Mouse (Mus musculus) cerebellum, adult 18-20 months (tissue): Measurements from ENCODE around the gene Hpse.

Experiments
- DNase-seq, 2 experiments: peaks; one replicate each; pipeline ENCODE4 v3.0.0; 2021

Hpse gene

DNA sequence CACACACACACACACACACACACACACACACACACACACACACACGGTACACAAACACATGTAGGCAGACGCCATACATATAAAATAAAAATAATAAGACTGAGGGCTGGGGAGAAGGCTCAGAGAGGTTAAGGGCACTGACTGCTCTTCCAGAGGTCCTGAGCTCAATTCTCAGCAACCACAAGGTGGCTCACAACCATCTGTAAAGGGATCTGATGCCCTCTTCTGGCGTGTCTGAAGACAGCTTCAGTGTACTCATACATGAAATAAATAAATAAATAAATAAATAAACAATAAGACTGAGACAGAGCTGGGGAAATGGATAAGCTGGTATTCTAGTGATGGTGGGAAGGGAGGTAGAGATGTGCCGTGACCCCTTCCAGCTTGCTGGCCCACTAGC is 33.9 kb downstream of the Hpse start:
- DNase-seq, result no peak

DNA sequence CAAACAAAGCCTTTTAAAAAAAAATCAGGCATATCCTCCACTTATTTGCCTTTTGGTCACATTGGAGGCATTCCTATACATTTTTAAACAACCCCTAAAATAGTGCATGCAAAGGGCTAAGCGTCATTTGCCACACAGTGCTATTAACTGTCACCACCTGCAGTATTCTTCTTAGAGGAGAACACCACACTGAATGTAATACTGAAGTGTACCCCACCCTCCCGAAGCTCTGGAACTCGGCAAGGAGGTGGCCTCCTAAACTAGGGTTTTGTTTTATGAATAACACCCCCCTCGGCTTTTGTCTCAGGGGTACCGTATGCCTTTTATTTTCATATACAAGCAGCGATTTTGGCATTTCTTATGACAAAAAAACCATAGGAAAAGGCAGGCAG is 39.0 kb downstream of the Hpse start:
- DNase-seq, result no peak

DNA sequence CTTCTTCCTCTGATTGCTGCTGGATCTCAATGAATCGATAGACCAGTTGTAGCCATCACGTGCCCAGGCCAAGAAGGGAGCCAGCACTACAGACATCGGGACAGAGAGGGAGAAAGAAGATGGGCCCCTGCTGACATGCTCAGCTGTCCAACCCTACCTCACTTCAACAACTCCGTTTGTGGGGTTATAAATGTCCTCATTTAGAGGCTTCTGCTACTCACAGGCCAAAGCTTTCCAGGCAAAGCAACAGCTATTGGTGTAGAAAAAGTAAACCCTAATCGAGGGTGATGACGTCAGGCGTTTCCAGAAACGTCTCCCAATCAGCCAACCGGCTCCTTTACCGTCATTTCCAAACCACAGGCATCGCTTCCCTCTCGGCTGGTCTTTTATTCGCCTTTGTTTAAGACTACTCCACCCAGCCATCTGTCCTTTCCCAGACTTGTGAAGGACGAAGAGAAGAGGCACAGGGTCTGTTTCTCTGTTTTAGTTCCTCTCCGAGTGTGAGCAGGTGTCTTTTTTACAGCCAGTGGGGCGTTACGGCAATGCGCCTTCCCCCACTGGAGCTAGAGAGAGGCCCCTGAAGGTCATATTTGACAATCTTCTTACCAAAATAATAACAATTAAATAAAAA is 39.5 kb downstream of the Hpse start:
- DNase-seq, result no peak

DNA sequence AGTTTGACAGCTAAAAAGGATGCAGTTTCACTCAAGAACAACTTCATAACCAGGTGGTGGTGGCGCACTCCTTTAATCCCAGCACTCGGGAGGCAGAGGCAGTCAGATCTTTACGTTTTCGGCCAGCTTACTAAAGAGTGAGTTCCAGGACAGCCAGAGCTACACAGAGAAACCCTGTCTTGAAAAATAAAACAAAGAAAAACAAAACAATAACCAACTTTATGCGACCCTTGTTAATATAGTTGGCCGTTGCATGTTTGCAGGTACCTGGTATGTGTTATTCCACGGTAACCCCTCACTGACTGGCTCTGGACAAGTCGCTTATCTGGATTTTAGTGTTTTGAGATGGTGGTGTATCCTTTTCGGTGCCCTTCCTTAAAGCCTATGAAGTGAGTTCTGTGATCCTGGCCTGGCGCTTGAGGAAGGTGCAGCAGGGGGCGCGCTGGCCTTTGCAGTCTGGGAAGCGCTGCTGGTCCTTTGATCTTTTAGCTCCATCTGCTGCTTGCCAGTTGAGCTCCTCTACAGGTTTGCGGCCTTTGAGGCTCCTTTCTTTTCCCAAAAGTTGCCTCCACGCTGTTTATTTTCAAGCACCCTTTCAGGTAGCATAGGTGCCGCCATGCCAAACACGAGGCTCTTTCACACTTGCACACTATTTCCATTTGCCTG is 44.7 kb downstream of the Hpse start, which contains the start of gene Coq2:
Gene Coq2 (minus strand): TSS at position 430 of the 666 bp plus-strand sequence.
- peak; percentile 83 to 85 for DNase-seq

DNA sequence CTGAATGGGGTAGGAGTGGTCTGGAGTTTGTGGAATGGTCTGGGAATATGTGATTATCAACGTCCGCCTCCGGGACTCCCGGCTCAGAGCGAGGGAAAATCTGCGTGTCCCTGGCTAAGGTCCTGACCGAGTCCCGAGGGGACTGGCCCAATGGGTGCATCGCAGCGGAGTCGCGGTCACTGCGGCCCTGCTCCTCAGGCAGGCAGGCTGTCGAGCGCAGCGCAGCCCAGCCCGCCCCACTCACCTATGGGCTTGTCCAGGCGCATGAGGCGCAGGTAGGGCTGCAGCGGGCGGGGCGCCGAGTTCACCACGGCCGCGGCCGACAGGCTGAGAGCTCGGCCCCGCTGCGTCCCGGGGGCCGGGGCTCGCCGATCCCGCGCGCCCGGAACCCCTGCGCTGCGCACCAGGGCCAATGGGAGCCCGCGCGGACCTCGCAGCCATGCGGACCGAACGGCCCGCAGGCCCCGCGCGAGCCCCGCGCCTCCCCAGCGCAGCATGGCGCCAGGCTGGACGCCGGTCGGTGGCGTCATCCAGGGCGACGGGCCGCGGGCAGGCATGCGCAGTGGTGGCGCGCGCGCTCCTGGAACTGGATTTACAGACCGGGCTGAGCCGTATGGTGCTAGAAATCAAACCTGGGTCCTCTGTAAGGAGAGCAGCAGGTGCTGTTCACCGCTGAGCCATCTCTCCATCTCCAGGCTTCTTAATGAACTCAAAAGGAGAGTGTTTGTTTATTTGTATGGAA is 45.6 kb downstream of the Hpse start:
- DNase-seq, result peak; percentile 84 to 95

DNA sequence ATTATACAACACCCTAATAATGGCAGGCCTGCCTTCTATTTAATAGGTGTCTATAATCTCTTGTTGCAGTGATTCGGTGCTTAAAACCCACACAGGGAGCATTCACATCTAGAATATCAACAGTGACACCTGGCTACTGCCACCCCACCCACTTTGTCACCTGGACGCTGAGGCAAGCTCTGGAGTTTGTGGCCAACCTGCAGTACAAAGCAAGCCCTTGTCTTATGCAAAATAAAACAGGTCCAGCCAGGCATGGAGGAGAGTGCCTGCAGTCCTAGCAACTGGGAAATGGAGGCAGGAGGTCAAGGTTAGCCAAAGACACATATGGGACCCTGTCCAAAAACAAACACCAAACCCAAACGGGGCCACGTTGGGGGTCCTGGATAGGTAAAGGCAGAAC is 47.1 kb downstream of the Hpse start:
- no peak for DNase-seq

DNA sequence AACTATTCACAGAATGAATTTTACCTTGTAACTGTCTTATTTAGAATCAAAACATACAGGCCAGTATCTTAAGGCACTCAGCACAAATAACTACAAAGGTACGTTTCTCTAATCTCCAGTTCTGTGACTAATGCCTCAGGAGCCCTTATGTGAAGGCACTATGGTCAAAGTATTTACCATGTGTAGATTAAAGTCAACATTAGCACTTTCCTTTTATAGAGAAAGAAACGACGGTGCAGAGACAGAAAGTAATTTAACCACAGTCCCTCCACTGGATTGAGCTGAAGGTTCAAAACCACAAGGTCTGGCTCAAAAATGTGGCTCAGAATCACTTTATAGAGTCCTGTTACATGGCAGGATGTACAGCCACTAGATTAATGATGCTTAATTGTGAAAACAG is 47.6 kb downstream of the Hpse start:
- no peak for DNase-seq

DNA sequence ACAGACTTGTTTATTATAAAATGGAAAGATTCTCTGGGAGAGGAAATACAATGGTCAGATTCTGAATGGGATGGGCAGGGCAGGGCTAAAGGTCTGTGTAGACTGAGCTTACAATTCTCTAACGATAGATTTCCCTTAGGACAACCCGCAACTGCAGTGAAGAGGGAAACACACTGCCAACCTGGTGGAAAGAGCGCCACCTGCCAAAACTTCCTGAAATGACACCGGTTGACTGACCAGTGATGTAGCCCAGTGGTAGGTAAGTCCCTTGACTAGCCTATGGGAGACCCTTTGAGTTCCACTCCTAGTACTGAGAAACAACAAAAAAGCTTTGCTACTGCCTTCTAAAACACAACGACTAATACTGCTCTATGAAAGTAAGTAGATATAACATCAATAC is 48.1 kb downstream of the Hpse start:
- peak; percentile 65 to 67 for DNase-seq

DNA sequence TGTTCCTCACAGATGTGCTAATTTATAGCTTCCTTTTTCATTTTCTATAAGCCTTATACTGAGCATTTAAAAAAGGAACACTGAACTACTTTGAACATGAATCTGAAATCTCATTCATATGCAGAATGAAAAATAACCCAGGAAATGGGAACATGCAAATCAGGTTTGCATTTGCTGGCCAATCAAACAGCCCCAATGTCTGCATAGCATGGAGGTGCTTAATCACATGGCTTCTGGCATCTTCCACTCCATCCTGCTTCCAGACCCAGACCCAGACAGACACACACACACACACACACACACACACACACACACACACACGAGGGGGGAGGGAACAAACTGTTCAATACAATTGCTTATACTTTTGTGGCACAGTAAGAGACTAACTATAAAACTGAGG is 52.6 kb downstream of the Hpse start:
- no peak for DNase-seq

DNA sequence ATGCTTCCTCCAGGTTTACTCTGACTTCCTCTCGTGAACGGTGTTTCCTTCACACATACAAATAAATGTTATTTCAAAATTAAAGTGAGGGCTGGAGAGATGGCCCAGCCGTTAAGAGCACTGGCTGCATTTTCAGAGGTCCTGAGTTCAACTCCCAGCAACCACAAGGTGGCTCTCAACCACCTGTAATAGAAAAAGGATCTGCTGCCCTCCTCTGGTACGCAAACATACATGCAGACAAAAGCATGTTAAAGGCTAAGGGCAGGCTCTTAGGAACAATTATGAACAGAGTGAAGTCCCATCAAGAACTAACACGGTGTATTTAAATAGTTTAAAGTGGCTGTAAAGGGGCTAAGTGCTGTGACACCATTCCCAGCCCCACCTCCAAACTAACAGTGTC is 55.7 kb downstream of the Hpse start:
- peak in 1 of 2 experiments; percentile 13 for DNase-seq

DNA sequence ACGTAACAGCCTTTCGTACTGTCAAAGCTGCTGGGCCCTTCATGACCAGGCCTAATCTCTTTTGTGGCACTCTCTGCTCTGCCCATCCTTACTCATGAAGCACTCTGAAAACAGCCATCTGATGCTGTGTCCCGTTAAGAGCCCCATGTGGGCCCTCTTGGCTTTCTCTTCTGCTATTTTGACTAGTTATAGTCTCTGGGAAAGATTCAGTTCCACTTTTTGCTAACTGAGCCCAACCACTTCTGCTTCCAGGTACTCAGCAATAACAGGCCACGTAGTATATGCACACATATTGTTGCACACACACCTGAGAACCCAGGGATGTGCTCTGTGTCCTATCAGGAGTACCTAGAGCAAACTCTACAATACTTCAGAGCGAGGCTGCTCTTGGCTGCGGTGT is 56.5 kb downstream of the Hpse start:
- no peak for DNase-seq

DNA sequence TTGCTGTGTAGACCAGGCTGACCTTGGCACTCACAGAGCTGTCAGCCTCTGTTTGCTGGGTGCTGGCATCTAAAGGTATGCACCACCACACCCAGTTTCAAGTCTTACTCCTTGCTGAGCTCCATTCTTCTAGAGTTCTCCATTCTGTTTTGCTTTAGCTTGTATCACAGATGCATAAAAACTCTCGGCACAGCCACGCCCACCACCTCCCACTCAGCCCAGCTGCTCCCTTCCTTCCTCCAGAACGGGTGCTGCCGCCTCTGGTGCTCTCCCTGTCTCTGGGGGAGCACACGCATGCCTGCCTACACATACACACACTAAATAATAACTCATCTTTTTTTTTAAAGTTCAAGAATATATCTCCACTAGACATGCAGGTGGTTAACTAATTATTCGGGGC is 61.1 kb downstream of the Hpse start:
- no peak for DNase-seq

DNA sequence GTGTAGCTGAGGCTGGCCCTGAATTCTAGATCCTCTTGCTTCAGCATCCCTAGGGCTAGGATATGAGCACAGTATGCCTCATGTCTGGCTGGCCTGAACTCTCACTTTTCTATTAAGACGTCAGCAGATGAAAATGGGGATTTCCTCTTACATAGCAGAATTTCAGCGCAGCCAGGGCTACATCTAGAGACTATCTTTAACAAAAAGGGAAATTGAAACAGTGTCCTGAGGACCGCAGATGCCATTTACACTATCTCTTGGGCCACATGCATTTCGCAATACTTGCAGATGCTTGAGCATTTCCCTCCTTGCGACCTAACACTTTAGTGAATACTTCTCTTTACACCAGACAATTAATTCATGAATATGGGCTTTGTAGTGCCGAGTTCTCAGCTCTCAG is 63.2 kb downstream of the Hpse start:
- DNase-seq, result no peak

DNA sequence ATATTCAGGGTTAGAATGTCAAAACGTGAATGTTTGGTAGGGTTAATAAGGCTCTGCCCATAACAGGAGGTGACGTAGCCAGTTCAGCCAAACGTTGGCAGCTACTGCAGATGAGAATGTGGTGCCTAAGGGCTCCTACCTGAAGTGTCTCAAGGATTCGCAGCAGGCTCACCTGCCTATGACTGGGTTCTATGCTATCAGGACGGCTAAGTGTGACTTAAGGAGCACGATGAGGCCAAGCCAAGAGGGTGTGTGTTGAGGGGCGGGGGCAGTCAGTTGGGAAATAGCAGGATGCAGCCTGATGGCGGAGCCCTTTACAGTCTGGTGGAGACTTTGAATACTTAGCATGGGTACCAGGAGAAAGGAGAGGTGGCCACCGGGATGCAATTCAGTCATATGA is 67.2 kb downstream of the Hpse start:
- DNase-seq, result no peak

DNA sequence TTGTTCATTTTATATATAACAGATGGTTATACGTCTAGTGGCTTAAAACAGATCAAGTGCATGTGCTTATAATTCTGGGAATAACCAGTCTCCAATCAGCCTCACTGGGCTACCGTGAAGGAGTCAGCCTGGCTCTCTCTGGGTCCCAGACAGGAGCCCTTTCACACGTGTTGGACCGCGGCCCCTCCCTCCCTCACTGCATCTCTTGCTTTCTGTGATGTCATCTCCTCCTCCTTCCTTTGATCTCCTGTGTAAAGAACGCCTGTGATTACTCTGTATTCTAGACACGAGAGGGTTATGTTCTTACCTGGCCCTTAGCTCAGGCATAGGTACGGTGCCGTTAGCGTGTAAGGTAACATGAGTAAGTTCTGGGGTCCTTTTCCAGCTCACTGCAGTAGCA is 68.0 kb downstream of the Hpse start:
- no peak for DNase-seq

DNA sequence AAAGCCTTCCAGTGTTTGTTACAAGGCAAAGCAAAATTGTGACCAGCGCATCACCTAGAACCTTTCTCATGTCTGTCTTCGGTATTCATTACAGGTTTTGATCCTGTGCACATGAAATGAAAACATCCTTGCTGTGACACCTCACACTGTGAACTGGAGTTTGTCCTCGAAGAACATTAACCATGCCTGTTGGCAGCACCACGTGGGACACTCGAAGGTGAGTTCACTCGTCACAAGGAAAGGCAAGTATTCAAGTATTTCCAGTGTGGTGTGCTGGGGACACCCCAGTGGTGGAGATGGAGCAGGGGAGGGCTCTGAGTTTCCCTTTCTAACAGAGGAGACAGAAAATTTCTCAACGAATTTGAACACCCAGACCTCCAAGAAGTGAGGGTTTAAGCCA is 68.5 kb downstream of the Hpse start:
- no peak for DNase-seq

DNA sequence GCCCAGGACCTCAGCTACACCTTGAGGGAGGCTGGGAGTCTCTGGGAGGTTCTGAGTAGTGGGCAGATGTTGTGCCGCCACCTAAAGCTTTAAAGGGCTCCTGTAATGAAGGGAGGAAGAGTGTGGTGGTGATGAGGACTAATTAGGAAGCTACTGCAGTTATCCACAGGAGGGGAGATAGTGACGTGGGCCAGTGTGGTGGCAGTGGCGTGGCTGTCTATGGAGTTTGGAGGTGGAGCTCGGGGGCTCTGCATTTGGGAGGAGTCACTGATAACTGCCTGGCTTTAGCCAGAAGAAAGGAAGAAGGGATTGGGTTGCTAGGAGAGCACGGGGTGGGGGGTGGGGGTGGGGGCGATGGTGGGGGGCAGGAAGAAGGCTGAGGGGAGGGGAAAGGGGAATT is 71.0 kb downstream of the Hpse start:
- DNase-seq, result no peak

DNA sequence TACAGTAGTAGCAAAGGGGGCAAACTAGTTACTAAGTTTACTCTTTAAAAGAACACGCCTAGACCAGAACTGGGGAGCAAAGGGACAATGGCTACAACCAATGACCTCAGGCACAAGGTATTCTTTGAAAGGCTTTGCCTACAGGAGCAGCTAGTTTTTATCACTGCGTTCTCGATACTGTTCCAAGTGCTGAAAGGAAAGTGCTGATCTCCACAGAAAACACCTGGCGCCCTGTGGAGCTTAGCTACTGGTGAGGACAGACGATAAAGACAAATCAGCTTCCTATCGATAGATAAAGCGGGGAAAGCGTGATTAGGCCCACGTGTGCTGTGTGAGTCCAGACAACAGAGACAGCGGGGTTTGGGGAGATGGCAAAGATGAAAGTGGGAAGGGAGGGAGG is 71.5 kb downstream of the Hpse start:
- DNase-seq, result no peak

DNA sequence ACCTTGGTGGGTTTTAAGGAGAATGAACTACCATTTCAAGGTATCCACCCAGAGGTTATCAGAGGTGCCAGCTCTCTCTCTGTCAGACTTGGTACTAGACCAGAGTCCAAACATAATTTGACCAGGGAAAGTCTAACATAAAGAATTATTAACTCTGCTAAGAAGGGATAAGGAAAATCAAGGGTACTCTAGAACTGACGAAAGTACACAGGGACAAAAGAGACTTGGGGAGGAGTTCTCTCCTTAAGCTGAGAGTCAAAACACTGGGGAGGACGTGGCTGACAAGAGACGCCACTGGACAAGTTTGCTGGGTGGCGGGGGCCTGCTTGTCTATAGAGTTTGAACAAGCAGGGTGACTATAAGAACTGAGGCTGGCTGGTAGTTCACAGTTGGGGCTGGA is 73.0 kb downstream of the Hpse start:
- no peak for DNase-seq

DNA sequence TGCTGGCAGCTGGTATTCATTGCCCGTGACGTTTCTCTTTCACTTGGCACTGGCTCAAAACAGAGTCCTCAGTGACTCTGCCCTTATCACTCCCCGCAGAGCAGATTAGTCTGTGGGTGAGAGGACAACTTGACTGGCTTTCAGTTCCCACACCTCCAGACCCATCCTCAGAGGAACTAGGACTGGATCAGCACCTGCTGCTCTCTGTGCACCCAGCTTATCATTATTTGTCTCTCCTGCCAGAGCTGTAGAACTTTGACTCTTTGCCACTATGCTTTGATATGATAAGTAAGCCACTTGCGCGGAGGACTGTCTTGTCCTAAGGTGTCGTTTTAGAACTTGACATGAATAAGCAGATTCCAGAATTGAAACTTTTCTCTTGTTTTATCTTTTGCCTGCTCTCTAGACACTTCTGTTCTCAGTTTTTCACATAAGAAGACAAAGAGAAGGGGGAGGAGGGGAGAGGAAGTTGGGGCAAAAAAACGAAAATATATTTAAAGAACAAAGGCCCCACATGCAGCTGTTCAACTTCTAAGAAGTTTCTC is 75.5 kb downstream of the Hpse start:
- DNase-seq, result no peak

DNA sequence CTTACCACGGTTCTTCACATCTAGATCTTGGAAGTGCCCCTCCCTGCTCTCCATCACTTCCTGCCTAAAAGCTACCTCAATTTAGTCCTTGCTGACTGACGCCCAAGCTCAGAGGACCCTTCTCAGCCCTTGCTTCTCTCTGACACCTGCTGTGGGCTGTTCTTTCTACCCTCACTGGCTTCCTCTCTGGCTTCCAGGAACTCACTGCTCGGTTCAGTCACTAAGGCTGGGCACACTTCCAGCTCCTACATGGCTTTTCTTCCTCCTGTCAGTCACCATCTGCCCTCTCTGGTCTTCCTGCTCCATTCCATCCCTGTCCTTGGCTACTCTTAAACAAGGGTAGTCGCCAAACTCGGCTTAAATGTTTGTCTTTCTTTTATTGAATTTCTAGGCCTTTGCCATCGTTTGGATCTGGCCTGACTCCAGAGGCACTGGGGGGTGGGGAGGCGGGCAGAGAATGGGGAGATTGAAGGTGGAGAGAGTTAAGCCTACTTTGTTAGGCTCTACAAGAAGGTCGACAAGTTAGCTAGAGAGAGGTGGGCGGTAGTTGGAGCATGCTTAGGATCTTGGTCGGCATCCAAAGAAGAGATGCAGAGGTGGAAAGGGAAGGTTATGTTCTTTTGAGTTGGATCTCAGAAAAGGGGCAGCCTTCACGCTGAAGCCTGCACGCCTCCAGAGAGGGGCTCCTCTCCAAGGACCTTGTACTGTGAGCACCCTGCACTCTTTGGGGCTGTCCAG is 76.1 kb downstream of the Hpse start:
- DNase-seq, result peak; percentile 6 to 19

DNA sequence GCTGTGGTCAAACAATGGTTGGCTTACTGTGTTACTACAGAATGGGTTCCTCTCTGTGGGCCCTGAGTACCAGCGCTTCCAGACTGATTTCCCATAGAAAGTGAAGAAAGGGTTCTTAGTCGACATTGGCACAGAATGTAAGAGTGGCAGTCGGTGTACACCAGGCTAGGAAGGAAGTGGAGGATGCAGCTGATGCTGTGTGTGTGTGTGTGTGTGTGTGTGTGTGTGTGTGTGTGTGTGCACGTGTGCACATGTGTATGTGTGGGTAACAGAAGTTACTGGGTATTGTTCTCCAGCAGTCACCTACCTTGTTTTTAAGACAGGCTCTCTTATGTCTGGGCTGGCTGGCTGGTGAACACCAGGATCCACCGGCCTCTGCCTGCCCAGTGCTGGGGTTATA is 77.2 kb downstream of the Hpse start:
- no peak for DNase-seq

DNA sequence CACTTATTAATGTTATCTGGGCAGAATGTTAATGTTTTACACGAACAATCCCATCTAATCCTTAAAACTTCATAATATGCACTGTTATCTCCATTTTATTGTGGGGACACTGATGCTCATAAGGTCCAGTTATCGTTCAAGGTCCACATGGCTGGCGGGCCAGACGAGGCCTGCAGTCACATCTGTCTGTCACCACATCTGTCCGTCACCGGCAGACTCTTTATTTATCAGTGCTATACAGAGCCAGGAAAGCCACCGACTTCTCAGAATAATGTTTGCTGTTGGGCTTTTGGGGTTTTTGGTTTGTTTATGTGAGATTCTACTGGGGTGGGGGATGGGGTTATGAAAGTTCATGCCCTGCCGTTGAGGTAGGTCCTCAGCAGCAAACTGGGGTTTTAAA is 81.0 kb downstream of the Hpse start:
- DNase-seq, result no peak
